Mouse (Mus musculus): ENCODE measurements around the gene Clstn1.

DNA sequence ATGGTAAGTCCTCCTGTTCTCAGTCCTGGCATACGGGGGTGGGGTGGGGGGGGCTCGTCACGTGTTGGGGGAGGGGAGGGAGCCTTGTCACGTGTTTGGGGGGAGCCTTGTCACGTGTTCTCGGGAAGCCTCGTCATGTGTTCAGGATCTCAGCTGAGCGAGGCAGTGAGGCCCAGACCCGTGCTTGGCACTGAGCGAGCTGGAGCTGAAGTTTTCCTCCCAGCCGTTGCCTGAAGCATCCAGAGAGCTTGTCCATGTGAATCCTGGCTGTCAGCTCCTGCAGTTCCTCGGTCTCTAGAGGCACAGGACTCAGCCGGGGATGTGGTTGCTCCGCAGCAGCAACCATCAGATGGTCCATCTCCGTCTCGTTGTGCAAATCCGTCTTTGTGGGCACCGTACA is 19.8 kb downstream of the Clstn1 start:
- TF ChIP-seq POLR2A (IDR thresholded peaks at IDR 0.05; ENCODE audit: borderline replicate concordance, insufficient read depth, low read length) (no peak), CTCF (IDR thresholded peaks at IDR 0.05; ENCODE audit: borderline replicate concordance, insufficient read depth, low read depth, low read length) (no peak)

Data from cerebellum, adult 2 months (tissue).